Mouse (Mus musculus): ENCODE data around the gene Scarf1. TPM values are rescaled to one million over a fixed set of nuclear protein-coding genes. Genes with fewer than 3 reads are reported as not detected.
A peak's percentile ranks its signal among the peaks of the same experiment; 100 is the strongest.

The Scarf1 gene
- polyA plus RNA-seq, 1 experiment: 3.4 TPM

DNA sequence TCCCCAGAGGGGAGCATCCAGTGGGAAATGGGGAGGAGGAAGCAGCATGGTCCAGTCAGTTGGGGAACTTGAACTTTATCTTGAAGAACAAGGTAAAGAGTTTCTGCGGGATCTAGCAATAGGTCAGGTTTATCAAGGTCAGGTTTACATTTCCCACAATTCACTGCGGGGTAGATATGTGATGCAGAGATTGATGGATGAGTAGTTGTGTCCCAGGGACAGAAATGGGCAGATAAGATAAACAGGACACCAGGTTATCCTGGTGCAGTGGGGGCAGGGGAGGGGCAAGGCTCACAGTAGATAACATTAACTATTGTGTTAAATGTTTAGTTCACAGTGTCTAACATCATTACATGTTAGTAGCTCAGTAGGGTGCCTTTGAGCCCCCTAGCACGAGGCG is 16.4 kb downstream of the Scarf1 start:
- peaks cover 7% of the 10 kb centered on the region for H3K4me1 ChIP-seq (ENCODE audit: control insufficient read depth, insufficient read depth, insufficient read length, low read length)
- H3K27ac ChIP-seq (replicated peaks; ENCODE audit: low read depth, low read length): no peak overlapping the region
- no peak overlapping the region for H3K4me3 ChIP-seq (ENCODE audit: insufficient read depth, low read depth, low read length)

DNA sequence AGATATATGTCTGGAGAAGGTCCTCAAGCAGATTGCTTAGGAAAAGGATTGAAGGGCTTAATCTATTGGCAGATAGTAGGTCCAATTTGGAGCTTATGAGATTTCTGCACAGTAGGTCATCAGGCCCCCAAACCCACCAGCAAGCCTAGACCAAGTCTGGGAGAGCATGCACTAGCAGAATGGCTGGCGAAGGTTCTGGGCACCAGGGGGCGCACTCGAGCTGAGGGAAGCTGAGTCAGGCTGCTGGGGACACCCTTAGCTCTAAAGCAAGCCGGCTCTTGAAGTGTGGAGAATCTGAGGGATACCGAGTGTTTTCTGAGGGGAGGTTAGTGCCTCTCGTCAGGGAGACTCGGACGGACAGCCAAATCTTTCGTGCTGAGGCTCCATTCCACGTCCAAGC is 17.0 kb downstream of the Scarf1 start:
- Histone ChIP-seq H3K27ac (replicated peaks; ENCODE audit: low read depth, low read length) (peak overlapping the region; percentile 83), H3K4me1 (ENCODE audit: control insufficient read depth, insufficient read depth, insufficient read length, low read length) (peaks cover 13% of the 10 kb centered on the region), H3K4me3 (ENCODE audit: insufficient read depth, low read depth, low read length) (peak overlapping the region; percentile 94)

DNA sequence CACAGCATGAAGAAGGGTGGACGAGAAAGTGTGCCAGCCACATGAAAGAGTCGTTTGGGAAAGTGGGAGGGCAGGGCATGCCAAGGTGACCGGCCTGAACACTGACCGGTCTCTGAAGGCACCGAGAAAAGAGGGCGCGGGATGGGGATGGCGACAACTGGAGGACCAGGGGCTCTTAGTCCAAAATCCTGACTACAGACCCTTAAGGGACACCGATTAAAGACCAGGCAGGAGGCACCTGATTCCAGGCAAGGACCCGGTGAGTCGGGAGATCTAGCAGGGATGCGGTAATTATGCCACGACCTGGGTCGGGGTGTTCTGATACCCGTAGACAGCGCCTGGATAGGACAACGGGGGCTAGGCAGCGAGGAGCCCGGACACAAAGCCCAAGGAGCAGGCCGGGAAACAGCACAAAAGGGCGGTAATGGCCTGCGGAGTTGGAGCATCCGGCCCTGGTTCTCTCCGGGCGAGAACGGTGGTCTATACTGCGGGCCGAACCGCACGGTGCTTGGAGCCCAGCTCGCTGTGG is 17.6 kb downstream of the Scarf1 start:
- Histone ChIP-seq H3K4me1 (ENCODE audit: control insufficient read depth, insufficient read depth, insufficient read length, low read length) (peaks cover 16% of the 10 kb centered on the region), H3K27ac (replicated peaks; ENCODE audit: low read depth, low read length) (peak overlapping the region; percentile 83), H3K4me3 (ENCODE audit: insufficient read depth, low read depth, low read length) (peak overlapping the region; percentile 94)

DNA sequence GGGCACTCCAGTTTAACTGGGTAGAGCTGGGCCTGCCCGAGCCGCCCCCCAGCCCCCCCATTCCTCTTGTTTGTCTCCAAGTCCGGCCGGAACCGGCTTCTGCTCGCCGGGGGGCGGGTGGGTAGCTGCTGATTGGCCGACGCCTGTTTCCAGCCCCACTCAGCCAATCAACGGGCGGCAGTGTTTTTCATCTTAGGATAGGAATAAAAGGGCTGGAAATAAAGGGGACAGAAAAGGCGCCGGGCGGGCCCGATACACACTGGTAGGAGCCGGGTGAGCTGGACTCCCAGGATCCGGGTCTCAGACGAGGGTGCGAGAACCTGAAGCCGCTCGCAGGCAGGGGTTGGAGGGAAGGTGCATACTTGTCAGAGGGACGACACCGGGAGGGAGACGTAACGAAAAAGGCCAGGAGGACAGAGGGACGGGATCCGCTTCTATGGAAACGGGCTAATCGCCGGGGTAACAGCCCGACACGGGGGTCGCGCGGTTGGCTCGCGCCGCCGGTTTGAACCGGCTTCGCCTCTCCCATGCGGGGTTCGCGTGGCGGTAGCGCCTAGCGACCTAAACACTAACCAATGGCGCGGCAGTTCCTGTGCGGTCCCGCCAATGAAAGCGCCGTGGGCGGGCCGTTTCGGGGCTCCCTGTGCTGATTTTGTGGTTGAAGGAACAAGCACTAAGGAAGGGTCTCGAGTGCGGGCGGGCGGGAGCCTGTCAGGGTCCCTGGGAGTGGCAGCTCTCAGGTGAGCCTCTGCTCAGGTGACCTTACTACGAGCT is 18.3 kb downstream of the Scarf1 start, which contains the start of gene Slc43a2:
Gene Slc43a2, plus strand, starts transcription at position 226 of the 774 bp plus-strand sequence.
- Histone ChIP-seq H3K4me1 (ENCODE audit: control insufficient read depth, insufficient read depth, insufficient read length, low read length) (peaks cover 18% of the 10 kb centered on the region), H3K27ac (replicated peaks; ENCODE audit: low read depth, low read length) (peak within 1 kb of the TSS; percentile 90), H3K4me3 (ENCODE audit: insufficient read depth, low read depth, low read length) (peak within 1 kb of the TSS; percentile 94)

DNA sequence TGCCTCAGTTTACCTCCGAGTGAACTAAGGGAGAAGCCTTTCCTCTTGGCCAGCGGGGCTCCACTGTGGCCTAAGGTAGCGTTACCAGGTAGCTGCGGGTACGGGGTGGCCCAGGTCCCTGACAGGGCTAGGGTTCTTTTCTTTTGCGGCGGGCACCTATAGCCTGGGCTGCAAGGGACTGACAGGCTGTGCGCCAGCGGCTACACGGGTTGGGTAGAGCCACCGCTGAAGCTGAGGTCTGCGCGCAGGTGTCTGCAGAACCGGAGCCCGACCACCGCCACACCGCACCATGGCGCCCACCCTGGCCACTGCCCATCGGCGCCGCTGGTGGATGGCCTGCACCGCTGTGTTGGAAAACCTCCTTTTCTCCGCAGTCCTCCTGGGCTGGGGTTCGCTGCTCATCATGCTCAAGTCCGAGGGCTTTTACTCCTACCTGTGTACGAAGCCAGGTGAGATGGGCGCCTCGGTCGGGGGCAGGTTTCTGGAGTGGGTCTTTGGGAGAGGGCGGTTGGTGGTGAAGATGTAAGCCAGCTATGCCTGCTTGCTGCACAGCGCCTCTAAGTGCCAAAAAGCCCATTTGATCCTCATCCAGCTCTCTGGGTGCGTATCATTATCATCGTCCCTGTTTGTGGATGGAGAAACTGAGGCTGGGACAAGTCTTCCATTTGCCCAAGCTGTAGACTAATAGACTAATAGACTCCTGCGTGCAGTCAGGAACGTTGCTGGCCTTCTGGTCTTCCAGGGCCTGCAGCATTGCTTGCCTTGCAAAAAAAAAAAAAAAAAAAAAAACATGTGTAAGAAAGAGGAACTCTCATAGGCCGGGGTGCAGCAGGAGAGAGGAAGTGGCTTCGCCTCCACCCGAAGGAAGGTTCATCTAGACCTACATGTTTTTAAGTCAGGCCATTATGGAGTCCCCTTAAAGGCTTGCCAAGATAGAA is 19.3 kb downstream of the Scarf1 start:
- Histone ChIP-seq H3K4me3 (ENCODE audit: insufficient read depth, low read depth, low read length) (peak overlapping the region; percentile 94), H3K4me1 (ENCODE audit: control insufficient read depth, insufficient read depth, insufficient read length, low read length) (peaks cover 26% of the 10 kb centered on the region), H3K27ac (replicated peaks; ENCODE audit: low read depth, low read length) (peak overlapping the region; percentile 92)

DNA sequence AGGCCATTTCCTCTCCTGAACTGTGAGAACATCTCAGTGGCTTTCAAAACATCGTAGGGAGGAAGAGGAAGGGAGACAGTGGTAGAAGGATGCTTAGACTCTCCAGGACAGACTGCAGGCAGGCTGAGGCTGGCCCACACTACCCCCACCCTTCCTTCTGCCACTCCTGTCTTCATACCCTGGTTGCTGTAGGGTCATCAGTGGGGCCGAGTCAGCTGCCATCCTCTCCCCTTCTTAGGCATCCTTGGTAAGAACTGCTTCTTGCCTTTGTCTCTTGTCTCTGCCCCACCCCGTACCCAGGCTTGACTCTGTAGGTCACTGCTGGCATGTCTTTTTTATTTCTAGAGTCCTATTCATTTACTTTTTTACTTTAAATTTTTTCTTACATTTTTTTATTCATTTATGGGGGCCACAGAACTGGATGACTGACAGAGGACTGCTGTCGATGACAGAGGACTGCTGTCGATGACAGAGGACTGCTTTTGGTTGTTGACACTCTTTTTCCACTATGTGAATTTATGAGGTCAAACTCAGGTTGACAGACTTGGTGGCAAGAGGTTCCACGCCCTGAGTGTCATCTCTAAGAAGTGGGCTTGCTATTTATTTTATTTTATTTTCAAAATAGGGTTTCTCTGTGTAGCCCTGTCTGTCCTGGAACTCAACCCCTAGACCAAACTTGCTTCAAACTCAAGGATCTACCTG is 20.1 kb downstream of the Scarf1 start:
- Histone ChIP-seq H3K4me3 (ENCODE audit: insufficient read depth, low read depth, low read length) (peak overlapping the region; percentile 94), H3K27ac (replicated peaks; ENCODE audit: low read depth, low read length) (peak overlapping the region; percentile 92), H3K4me1 (ENCODE audit: control insufficient read depth, insufficient read depth, insufficient read length, low read length) (peaks cover 35% of the 10 kb centered on the region)

DNA sequence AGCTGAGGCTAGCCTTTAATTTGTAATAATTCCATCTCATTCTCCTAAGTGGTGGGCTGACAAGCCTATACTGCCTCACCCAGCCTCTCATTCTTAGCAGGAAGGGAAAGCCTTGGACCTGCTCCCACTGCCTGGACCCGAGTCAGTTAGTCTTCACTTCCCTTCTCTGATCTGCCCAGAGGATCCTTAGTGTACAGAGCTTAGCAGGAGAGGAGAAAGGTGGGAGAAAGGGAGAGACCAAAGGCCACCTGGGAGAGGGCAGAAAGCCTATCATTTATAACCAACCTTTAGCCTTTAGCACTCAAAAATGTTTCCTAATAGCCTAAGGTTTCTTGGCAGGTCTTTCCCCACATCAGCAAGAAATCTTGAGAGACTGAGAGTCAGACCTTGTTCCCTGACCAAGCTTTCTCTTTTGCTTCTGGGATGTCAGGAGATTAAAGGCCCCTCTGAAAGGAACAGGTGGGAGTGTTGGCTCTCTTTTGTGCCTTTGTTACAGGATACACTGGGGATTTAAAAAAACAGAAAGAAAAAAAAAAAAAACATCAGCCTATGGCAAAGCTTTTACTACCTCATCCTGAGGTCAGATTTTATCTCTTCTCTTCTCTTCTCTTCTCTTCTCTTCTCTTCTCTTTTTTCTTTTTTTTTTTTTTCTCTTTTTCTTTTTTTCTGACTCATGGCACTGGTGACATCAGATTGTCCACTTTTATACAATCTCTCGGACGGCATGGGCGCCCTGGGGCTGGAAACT is 21.1 kb downstream of the Scarf1 start:
- Histone ChIP-seq H3K4me1 (ENCODE audit: control insufficient read depth, insufficient read depth, insufficient read length, low read length) (peaks cover 41% of the 10 kb centered on the region), H3K4me3 (ENCODE audit: insufficient read depth, low read depth, low read length) (peak overlapping the region; percentile 0; the same call in 1 of the 2 replicates), H3K27ac (replicated peaks; ENCODE audit: low read depth, low read length) (peak overlapping the region; percentile 92)

DNA sequence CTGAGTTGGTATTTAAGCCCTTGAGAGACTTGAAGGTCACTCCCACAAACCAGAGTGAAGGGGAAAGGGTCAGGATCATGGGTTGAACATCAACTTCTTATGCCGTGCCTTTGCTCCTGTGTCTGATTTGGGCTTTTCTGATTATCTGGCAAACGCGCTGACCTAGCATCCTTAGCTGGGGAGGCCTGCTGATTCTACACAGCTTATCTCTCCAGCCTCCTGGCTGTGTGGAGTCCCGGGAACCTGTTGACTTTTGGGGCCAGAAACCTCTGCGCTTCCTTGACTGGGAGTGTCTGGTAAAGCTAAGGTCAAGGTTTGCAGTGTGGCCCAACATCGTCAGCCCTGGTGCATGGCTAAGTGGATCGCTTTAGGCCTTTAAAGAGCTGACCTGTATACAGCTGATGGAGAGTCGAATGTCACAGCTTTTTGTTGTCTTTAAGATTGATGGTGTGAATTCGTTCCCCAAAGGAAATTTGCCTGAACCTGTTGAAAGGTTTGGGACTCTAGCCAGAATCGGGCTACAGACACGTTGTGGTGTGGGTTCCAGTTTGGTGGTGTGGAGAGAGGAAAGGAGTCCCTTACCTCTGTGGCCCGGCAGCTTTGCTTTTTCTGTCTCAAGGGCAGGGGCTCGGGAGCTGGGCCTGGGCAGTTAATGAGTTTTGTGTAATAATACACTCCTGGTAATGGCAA is 21.9 kb downstream of the Scarf1 start:
- Histone ChIP-seq H3K27ac (replicated peaks; ENCODE audit: low read depth, low read length) (peak overlapping the region; percentile 92), H3K4me1 (ENCODE audit: control insufficient read depth, insufficient read depth, insufficient read length, low read length) (peaks cover 41% of the 10 kb centered on the region), H3K4me3 (ENCODE audit: insufficient read depth, low read depth, low read length) (peak overlapping the region; percentile 0; the same call in 1 of the 2 replicates)

DNA sequence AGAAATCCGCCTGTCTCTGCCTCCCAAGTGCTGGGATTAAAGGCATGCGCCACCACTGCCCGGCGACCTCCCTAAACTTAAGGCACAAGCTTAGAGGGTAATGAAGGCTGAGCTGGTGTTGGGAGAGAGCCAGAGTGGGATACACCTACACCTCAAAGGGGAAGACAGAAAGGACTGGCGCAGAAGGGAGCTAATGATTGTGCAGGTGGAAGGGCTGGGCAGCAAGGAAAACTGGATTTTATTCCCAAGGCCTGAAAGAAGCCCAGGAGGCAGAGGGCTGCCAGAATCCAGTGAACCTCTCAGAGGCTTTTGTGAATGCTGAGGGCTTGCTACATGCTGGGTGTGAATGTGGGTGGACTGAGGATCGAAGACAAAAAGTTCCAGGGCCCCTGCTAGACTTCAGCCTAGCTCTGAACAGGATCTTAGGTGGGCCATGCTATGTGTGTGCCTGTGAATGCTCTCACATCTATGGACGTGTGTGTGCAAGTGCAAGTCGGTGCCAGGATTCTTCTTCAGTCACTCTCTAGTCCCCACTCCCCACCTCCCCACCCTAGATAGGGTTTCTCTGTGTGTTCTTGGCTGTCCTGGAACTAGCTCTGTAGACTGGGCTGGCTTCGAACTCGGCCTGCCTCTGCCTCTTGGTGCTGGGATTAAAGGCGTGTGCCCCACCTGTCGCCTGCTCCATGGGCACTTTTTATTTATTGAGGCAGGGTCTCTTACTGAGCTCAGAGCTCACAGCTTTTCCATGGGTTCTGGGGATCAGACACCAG is 23.1 kb downstream of the Scarf1 start:
- Histone ChIP-seq H3K27ac (replicated peaks; ENCODE audit: low read depth, low read length) (peak overlapping the region; percentile 88), H3K4me1 (ENCODE audit: control insufficient read depth, insufficient read depth, insufficient read length, low read length) (peaks cover 49% of the 10 kb centered on the region), H3K4me3 (ENCODE audit: insufficient read depth, low read depth, low read length) (no peak overlapping the region)

DNA sequence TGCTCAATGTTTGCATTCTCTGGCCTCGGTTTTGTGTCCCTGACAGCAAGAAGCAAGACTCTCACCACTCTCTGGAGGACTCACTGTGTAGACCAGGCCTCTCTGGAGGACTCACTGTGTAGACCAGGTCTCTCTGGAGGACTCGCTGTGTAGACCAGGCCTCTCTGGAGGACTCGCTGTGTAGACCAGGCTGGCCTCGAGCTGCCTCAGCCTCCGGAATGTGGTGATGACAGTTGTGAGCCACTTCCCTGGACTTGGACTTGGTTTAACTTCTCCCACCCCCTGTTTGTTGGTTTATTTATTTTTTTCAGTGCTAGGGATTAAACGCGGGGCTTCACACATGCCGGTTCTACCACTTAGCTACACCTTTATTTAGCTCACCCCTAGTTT is 23.7 kb downstream of the Scarf1 start:
- no peak overlapping the region for H3K4me3 ChIP-seq (ENCODE audit: insufficient read depth, low read depth, low read length)
- peaks cover 49% of the 10 kb centered on the region for H3K4me1 ChIP-seq (ENCODE audit: control insufficient read depth, insufficient read depth, insufficient read length, low read length)
- H3K27ac ChIP-seq (replicated peaks; ENCODE audit: low read depth, low read length): peak overlapping the region; percentile 88

DNA sequence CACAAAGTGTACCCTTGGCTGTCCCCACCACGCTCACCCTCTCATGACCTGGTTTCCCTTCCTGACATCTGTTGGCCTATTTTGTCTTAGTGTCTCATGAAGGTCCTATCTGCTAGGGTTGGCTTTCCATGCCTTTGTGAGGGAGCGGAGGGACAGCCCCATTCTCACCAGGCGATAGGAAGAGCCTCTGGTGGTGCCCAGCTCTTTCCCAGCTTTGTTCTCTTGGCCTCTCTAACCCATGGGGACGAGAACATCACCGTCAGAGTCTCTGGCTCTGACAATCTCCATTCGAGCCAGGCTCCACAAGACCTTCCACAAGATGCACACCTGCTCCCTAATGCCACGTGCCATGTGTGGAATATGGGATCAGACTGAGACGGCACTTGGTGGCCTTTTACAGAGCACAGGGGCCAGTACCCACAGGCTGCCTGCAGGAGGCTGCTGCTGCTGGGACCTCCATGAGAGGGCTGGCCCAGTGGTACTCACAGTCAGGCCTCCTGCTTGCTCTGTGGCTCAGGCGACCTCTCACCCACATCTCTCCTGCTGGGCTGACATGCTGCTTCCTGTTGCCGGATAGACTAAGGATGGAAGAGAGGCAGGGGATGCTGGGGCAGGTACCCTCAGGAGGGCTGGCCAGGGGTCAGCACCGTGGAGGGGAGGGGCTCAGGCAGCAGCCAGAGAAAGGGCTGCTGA is 24.3 kb downstream of the Scarf1 start:
- Histone ChIP-seq H3K4me1 (ENCODE audit: control insufficient read depth, insufficient read depth, insufficient read length, low read length) (peaks cover 49% of the 10 kb centered on the region), H3K27ac (replicated peaks; ENCODE audit: low read depth, low read length) (peak overlapping the region; percentile 88), H3K4me3 (ENCODE audit: insufficient read depth, low read depth, low read length) (no peak overlapping the region)

DNA sequence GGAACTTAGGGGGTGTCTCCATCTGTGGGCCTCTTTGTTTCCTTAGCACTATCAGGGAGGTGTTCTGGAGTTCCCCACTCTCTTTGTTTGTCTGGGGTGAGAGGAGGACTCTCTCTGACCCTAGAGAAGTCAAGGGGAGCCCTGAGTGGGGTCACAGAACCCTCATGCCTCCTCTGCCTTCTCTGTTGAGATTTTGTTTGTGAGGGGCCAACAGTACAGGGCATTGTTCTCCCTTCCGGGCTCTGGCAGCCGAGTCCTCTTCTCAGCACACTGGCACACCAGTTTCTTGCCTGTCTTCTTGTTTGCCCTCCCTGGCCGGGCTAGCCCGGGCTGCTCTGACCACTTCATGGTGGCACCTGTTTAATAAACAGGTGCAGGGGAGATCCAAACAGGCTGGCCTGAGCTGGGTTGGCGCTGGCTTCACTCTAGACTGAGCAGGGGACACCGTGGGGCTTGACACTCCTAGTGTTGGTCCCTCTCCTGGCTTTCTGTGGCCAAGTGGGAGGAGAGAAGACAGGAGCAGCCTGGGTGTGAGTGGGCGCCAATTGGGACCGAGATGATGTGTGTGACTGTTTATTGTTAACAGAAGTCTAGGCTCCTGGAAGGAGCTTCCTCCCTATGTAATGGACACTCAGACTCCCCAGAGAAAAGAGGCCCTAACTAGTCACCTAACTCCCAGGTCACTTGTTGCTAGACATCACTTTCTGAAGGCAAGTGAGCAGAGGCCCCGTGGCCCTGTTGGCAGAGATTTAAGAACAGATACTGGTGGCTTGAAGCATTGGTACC is 25.0 kb downstream of the Scarf1 start:
- Histone ChIP-seq H3K4me1 (ENCODE audit: control insufficient read depth, insufficient read depth, insufficient read length, low read length) (peaks cover 46% of the 10 kb centered on the region), H3K27ac (replicated peaks; ENCODE audit: low read depth, low read length) (peak overlapping the region; percentile 88)

More for the DNA sequence above, 25.0 kb downstream of the Scarf1 start:
- H3K4me3 ChIP-seq (ENCODE audit: insufficient read depth, low read depth, low read length): no peak overlapping the region
